Mouse (Mus musculus) small intestine, adult 2 months (tissue): ENCODE data around the gene Sel1l.

Experiments
- CTCF ChIP-seq: fragments of 200-500 bp; IDR thresholded peaks from 2 replicates; pipeline ENCODE4 v1.5.1; 2012; ENCODE audit warnings: low read depth, mild to moderate bottlenecking, control low read depth, inconsistent platforms, low read length, moderate library complexity, mixed read lengths; ENCODE audit not compliant: insufficient replicate concordance, insufficient read length; ENCODE audit errors: extremely low read depth
- POLR2A ChIP-seq: fragments of 200-500 bp; IDR thresholded peaks from 2 replicates; pipeline ENCODE4 v1.6.1; 2012; ENCODE audit warnings: low read depth, mild to moderate bottlenecking, control low read depth, inconsistent platforms, low read length, moderate library complexity

DNA sequence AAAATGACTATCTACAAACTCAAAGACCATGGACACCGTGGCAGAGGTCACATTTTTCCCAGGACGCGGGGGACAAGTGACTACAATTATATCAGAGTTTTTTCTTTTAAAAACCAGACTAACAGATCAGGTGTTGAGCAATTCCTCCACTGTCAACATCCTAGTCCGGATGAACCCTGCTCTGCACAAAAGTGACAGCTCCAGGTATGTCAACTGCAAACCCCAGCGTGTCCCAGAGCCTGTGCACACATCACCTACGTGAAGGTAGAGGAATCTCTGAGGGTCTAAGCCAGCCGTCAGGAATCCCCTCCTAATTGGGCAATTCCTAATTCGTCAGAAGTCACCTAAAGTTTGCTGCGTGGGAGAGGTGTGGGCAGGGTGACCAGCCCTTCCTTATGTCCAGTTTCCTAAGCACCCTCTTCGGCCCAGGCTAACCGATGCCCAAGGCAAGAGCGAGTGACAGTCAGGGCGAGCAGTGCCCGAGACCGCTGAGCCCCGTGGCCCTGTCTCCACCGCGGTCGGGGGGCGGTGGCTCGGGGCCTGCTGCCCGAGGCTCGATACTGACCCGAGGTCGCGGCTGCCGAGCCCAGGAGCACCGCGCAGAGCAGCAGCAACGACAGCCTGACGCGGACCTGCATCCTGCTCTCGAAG, 438 bp downstream of the Sel1l start:
- no peak for TF ChIP-seq CTCF
- TF ChIP-seq POLR2A, result no peak
